Mouse (Mus musculus): ENCODE results near the gene Nek6.

Gene Nek6

GRCm38 (mm10) chr2:38511487-38512307, at the start of gene Nek6:
Gene Nek6 (plus strand): TSS chr2:38511643.
- DNase-seq (ENCODE audit: low read depth in 2 of 2, low spot score in 2 of 2), result peak in 1 of 2 experiments; percentile 8

DNA sequence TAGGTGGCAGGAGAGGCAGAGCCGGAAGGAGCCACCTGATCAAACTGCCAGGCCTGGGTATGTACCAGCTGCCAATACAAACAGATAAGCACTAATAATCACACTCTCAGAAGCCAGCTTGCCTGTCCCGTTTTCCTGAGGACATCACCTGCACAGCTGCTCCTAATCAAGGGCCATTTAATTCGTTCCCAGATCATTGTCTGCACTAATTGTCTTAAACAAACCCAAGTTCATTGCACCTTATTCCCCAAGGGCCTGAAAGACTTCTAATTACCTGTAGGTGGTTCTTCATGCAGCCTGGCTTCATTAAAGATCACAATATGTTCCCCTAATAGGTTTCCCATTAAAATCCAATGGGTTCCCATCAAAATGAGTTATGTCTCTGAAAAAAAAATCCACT, 49.1 kb upstream of the Nek6 start:
- no peak for DNase-seq (ENCODE audit: low read depth in 2 of 2, low spot score in 2 of 2)

- no peak for DNase-seq (ENCODE audit: low read depth in 2 of 2, low spot score in 2 of 2)
These were observed 42.6 kb upstream of the Nek6 start for GRCm38 (mm10) chr2:38468845-38469244.

DNA sequence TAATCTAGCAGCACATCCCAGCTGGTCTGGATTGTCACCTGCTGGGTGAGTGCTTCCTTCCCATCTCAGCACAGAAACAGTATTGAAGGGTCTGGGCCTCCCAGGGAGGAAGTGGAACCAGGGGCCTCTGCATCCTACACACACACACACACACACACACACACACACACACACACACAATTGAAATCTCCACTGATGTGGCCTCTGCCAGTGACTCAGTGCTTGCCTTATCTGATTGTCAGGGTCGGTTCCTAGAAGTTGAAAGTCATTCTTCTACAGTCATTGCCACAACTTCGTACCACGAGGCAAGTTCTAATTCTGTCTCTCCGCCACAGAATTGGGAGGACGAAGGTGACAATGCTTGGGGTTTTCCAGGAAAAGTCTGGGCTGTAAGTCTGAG, 39.7 kb upstream of the Nek6 start:
- no peak for DNase-seq (ENCODE audit: low read depth in 2 of 2, low spot score in 2 of 2)

DNA sequence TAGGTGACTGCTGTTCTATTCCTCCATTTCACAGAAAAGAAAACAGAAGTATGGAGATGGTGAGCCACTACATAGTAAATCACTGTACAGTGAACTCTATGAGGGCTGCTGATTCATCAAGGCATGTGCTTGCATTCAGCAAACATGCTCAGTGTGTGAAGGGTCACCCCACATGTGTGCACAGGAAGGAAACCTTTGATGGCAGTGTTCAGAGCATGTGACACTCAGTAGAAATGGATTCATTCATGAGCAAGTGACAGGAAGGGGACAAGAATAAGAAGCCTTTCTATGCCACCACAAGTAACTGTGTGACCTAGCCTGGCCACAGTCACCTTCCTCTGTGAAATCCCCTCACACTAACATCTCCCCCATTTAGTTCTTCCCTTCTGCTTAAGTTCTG, 38.6 kb upstream of the Nek6 start:
- DNase-seq (ENCODE audit: low read depth in 2 of 2, low spot score in 2 of 2), result no peak

- DNase-seq (ENCODE audit: low read depth in 2 of 2, low spot score in 2 of 2), result no peak
These were observed 34.5 kb upstream of the Nek6 start for GRCm38 (mm10) chr2:38476871-38477496.

DNA sequence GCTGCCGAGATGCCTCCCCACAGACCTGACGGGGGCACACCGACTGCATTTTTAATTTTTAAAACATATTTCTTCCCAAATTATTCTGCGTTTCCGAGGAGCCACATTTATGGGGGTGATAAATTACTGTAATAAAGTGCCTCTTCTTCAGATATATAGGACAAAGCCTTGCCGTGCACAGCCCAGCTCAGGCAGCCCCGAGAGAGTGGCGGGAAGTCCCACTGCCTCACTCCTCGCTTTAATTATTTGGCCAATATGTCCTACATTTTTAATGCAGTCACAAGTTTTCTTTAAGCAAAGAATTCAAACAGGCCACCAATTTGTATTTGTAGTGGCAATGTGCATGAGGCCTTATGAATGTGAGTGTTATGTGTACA, 34.0 kb upstream of the Nek6 start:
- no peak for DNase-seq (ENCODE audit: low read depth in 2 of 2, low spot score in 2 of 2)

- DNase-seq (ENCODE audit: low read depth in 2 of 2, low spot score in 2 of 2), result no peak
These were observed 32.8 kb upstream of the Nek6 start for GRCm38 (mm10) chr2:38478683-38479082.

- no peak for DNase-seq (ENCODE audit: low read depth in 2 of 2, low spot score in 2 of 2)
These were observed 31.9 kb upstream of the Nek6 start for GRCm38 (mm10) chr2:38479541-38479940.

DNA sequence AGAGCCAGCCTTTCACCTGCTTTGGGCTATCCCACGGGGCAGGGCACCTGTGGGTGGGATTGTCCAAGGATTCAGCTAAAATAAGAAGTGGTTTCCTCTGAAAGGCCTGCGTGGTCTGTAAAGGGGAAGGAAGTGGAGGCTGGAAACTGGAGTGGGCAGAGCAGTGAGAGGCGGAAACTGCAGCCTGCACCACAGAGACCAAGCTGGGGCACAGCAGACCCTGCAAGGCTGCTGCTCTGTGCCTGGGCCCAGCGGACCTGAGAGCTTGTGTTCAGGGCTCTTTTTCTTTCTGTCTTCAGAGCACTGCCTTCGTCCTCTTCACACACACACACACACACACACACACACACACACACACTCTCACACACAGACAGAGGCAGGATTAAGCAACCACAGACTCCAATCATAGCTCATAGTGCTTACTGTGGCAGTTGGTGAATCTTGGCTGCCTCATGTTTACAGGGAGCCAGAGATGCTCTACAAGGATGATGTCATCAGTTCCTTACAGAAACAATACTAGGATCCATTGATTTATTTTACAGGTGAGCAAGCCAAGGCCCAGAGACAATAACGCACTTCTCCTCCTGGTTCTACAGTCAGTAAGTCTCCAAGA, 30.2 kb upstream of the Nek6 start:
- no peak for DNase-seq (ENCODE audit: low read depth in 2 of 2, low spot score in 2 of 2)

GRCm38 (mm10) chr2:38482122-38482521, 29.3 kb upstream of the Nek6 start:
- no peak for DNase-seq (ENCODE audit: low read depth in 2 of 2, low spot score in 2 of 2)

- DNase-seq (ENCODE audit: low read depth in 2 of 2, low spot score in 2 of 2), result no peak
These were observed 28.3 kb upstream of the Nek6 start for GRCm38 (mm10) chr2:38483058-38483704.

DNA sequence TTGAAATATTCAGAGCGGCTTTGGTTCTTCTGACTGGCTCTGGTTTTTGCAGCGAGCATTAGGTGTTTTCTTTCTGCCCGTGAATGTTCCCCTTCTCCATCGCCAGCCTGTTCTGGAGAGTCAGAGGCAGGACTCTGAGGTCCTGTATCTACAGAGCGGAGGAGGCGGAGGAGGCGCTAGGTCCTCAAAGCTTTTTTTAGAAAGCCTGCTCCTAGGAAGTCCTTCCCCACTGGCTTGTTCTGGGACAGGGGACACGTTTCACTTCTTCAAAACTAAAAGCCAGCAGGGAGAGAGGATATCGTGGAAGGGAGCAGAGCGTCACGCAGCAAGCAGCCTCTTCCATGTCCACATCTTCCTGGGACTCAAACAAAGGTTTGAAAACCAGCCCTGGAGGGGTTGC, 26.9 kb upstream of the Nek6 start:
- DNase-seq (ENCODE audit: low read depth in 2 of 2, low spot score in 2 of 2), result no peak

DNA sequence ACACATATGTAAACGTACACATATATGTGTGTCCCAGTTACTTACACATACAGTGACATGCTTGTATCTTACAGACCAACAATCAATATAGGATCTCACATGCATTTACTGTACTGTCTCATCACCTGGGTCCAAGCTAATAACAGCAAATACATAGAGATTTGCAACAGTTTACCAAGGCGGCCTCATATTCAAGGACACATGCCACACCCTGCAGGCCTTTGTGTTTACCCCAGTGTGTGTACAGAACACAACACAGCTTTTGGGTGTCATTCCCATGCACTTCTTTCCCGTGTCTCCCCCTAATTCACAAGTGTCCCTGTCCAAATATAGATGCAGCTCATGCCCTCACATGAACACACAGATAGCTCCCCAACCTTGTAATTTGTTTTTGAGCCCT, 26.0 kb upstream of the Nek6 start:
- no peak for DNase-seq (ENCODE audit: low read depth in 2 of 2, low spot score in 2 of 2)

DNA sequence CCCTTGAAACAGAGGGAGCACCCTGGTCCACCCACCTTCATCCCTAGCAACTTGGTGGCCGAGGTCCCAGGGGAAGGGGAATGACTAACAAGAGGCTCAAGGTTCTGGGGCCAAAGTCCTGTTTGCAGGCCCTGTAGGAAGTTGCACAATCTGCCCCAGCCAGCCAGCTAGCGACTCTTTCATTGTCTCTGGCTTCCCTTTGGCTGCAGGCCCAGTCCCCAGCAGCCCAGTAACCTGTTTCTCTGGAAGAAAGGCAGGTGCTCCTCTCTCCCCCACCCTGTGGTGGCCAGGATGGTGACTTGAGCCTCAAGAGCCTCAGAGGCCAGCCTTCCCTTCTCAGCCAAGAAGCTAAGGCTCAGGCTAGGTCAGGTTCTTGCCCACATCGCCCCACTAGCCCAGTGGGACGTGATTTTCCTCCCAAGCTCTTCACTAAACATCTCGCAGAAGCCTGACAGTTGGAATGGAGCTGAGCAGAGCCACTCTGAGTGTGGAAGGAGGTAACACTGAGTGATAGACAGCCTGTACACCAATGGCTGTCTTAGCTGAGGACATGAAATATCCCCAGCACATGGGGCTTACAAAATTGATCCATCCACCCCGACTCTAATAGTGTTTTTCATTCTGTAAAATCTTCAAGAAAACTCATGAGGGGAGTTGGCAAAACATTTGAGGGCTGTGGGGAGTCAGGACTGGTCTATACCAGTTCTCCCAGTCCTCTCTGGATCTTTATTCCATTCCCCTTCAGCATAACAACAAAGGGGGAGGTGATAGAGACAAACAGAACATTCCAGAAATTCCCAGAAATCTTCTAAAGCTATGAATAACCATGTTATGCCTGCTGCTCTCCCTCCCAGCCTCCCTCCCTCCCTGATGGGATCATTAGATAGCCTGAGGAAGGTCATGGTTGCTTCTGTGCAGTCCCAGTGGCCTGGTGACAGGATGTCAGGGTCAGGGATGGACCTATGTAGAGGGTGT, 25.2 kb upstream of the Nek6 start:
- no peak for DNase-seq (ENCODE audit: low read depth in 2 of 2, low spot score in 2 of 2)

DNA sequence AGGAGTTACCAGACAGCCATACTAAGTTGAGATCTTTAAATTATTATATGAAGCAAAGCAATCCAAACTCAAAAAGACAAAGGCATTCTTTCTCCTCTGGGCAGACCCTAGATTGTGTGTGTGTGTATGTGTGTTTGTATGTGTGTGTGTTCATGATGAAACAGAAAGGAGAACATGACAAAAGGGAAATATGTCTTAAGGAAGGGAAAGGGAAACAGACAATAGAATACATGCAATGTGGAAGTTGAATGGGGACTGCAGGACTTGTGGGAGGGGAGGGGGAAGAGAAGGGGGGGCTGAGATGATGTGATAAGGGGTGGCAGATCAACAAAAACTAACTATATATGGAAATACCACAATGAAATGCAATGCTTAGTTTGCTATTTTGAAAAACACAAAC, 13.8 kb upstream of the Nek6 start:
- DNase-seq (ENCODE audit: low read depth in 2 of 2, low spot score in 2 of 2), result no peak

GRCm38 (mm10) chr2:38501606-38502005, 9.8 kb upstream of the Nek6 start:
- DNase-seq (ENCODE audit: low read depth in 2 of 2, low spot score in 2 of 2), result no peak

DNA sequence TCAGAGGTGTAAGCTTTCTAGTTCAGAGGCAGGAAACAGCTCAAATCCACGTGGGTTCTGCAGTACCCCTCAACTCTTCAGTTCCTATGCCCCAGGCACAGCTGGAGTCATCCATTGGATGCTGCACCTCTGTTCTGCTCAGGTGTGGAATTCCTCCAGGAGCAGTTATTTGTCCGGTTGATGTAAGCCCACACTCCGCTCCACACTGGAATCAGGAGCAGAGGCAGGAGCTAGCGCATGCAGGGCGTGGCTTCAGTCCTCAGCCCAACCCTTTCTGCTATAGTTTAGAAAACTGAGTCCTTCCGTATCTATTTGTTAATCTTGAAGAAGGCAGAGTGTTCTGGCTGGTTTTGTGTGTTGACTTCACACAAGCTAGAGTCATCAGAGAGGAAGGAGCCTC, 9.3 kb upstream of the Nek6 start:
- no peak for DNase-seq (ENCODE audit: low read depth in 2 of 2, low spot score in 2 of 2)

DNA sequence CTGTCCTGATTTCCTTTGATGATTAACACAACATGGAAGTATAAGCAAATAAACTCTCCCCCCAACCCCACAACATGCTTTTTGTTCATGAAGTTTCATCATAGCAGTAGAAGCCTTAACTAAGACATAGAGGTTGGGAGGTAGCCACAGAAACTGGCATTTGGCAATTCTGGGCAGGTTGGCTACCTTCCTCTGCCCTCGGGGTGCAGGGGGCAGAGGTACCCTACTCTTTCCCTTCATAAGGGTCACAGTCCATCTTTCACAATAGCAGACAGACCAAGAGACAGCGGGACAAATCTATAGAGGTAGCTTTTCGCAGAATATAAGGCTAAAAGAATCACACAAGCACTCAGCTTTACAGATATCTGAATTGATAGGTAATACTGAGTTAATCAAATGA, 8.7 kb upstream of the Nek6 start:
- no peak for DNase-seq (ENCODE audit: low read depth in 2 of 2, low spot score in 2 of 2)

- no peak for DNase-seq (ENCODE audit: low read depth in 2 of 2, low spot score in 2 of 2)
These were observed 7.1 kb upstream of the Nek6 start for GRCm38 (mm10) chr2:38504311-38504710.

DNA sequence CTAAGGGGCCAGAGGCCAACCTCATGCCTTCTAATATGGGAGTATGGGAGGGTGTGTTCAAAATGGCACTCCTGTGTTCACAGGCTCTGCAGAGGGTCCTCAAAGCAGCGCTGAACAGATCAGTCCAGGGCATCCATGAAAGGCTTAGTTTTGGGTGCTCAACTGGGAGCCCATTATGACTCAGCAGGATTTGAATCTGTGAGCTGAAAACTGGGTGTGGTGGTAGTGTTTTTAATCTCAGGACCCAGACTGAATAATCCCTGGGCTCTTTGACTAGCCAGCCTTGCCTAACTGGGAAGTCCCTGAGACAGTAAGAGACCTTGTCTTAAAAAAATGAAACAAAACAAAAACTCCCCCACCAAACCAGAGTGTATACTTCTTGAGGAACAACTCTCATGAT, 4.3 kb upstream of the Nek6 start:
- no peak for DNase-seq (ENCODE audit: low read depth in 2 of 2, low spot score in 2 of 2)

Measured in CD8-positive naive resting alpha-beta T cell, adult 2 months (primary cell).